Mouse (Mus musculus): ENCODE results near the gene Psg19. TPM values are rescaled to one million over a fixed set of nuclear protein-coding genes. Genes with fewer than 3 reads are reported as not detected.
"Not testable (repeated sequence)": the region's sequence is repeated elsewhere in the genome, so short reads cannot be mapped to it uniquely, and the experiment has no call there.

The Psg19 gene
- not detected for total RNA-seq (2022)

- no peak for DNase-seq (ENCODE audit: low spot score in 2 of 2)
These were observed at the start of gene Psg19 for GRCm38 (mm10) chr7:18798420-18798819. Psg19 (minus strand) TSS chr7:18798520.

- no peak for DNase-seq (ENCODE audit: low spot score in 2 of 2)
These were observed 46.5 kb upstream of the Psg19 start for GRCm38 (mm10) chr7:18844811-18845210.

GRCm38 (mm10) chr7:18841174-18841567 is 42.9 kb upstream of the Psg19 start:
- DNase-seq (ENCODE audit: low spot score in 2 of 2), result no peak

- no peak for DNase-seq (ENCODE audit: low spot score in 2 of 2)
These were observed 42.3 kb upstream of the Psg19 start for GRCm38 (mm10) chr7:18840386-18841173.

GRCm38 (mm10) chr7:18839865-18840264 is 41.5 kb upstream of the Psg19 start, which contains the start of gene Mill2:
Mill2 (plus strand) TSS chr7:18839966.
- no peak for DNase-seq (ENCODE audit: low spot score in 2 of 2)

GRCm38 (mm10) chr7:18832298-18832697 is 34.0 kb upstream of the Psg19 start:
- DNase-seq (ENCODE audit: low spot score in 2 of 2), result no peak

GRCm38 (mm10) chr7:18829545-18829944 is 31.2 kb upstream of the Psg19 start:
- DNase-seq (ENCODE audit: low spot score in 2 of 2), result no peak

GRCm38 (mm10) chr7:18828592-18828991 is 30.3 kb upstream of the Psg19 start:
- DNase-seq (ENCODE audit: low spot score in 2 of 2), result no peak

- no peak for DNase-seq (ENCODE audit: low spot score in 2 of 2)
These were observed 29.6 kb upstream of the Psg19 start for GRCm38 (mm10) chr7:18827792-18828546.

- no peak for DNase-seq (ENCODE audit: low spot score in 2 of 2)
These were observed 23.2 kb upstream of the Psg19 start, which contains the start of gene Psg17 for GRCm38 (mm10) chr7:18821507-18821906. Psg17 (minus strand) TSS chr7:18821607.

- DNase-seq (ENCODE audit: low spot score in 2 of 2), result no peak
These were observed 20.0 kb upstream of the Psg19 start for GRCm38 (mm10) chr7:18818301-18818700.

GRCm38 (mm10) chr7:18803526-18803925 is 5.2 kb upstream of the Psg19 start:
- no peak for DNase-seq (ENCODE audit: low spot score in 2 of 2)

GRCm38 (mm10) chr7:18799129-18799528 is 809 bp upstream of the Psg19 start:
- no peak for DNase-seq (ENCODE audit: low spot score in 2 of 2)

GRCm38 (mm10) chr7:18790671-18791070 is 7.6 kb downstream of the Psg19 start:
- not testable (repeated sequence) for DNase-seq (ENCODE audit: low spot score in 2 of 2)

GRCm38 (mm10) chr7:18781301-18781700 is 17.0 kb downstream of the Psg19 start:
- DNase-seq (ENCODE audit: low spot score in 2 of 2), result not testable (repeated sequence)

- DNase-seq (ENCODE audit: low spot score in 2 of 2), result no peak
These were observed 19.0 kb downstream of the Psg19 start for GRCm38 (mm10) chr7:18779337-18779781.

- DNase-seq (ENCODE audit: low spot score in 2 of 2), result not testable (repeated sequence)
These were observed 35.4 kb downstream of the Psg19 start for GRCm38 (mm10) chr7:18762885-18763284.

GRCm38 (mm10) chr7:18760152-18760551 is 38.2 kb downstream of the Psg19 start:
- DNase-seq (ENCODE audit: low spot score in 2 of 2), result not testable (repeated sequence)

- peak; percentile 11 to 18 for DNase-seq (ENCODE audit: low spot score in 2 of 2)
These were observed 48.3 kb downstream of the Psg19 start for GRCm38 (mm10) chr7:18749896-18750477.

- DNase-seq (ENCODE audit: low spot score in 2 of 2), result no peak
These were observed 49.1 kb downstream of the Psg19 start for GRCm38 (mm10) chr7:18748994-18749895.

- DNase-seq (ENCODE audit: low spot score in 2 of 2), result not testable (repeated sequence)
These were observed 50.9 kb downstream of the Psg19 start for GRCm38 (mm10) chr7:18747420-18747819.

Data from left cerebral cortex, adult 8-10 months (tissue).